Mouse (Mus musculus) cerebellum, postnatal 14 days (tissue): Measurements from ENCODE around the gene Kcnq1.

Experiments used
- DNase-seq, 2 experiments: peaks; one replicate each; pipeline ENCODE4 v3.0.0; 2021; ENCODE audit warnings: mixed read lengths in 2 of 2

The Kcnq1 gene

DNA sequence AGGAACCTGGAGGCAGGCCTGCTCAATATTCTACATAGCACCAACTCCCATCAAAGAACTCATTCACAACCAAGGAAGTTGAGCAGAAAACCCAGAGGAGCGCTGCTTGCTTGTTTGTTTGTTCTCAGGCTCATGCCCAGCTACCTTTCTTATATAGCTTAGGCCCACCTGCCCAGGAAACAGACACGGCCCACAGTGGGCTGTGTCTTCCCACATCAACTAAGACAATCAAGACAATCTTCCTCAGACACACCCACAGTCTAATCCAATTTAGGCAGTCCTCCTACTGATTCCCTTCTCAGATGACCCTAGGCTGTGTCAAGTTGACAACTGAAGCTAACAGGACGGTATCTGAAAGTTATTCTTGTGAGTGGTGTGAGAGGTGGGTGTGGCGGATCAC lies at the start of gene Kcnq1:
Kcnq1 (plus strand) TSS at position 301 of the 400 bp plus-strand sequence.
- DNase-seq = no peak

GRCm38 (mm10) chr7:143057023-143057422 lies 49.1 kb upstream of the Kcnq1 start:
- DNase-seq = peak in 1 of 2 experiments; percentile 20

DNA sequence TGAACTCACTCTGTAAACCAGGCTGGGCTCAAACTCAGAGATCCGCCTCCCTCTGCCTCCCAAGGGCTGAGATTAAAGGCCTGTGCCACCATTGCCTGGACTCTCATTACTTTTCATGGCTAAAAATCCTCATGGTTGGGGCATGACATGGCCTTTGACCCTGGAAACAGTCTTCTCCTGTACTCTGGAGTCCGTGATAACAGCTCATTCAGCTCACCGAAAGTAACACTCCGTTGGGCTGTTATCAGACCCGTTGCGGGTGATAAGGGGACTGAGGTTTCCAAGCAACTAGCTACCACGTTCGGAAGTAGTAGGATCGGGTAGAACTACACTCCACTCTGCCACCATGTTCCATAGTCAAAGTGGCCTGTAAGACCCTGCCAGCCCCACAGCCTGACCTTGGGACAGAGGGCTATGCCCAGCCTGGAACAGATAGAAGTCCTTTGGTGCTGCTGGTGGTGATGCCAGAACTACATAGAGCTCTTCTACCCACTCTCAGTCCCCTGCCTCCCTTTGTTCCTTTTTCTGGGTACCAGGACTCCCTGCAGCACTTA lies 48.4 kb upstream of the Kcnq1 start:
- peak in 1 of 2 experiments; percentile 23 for DNase-seq

- DNase-seq = peak in 1 of 2 experiments; percentile 28
Observed at GRCm38 (mm10) chr7:143058221-143058697, 47.9 kb upstream of the Kcnq1 start.

- DNase-seq = peak; percentile 72 to 82
Observed at GRCm38 (mm10) chr7:143059202-143059870, 46.8 kb upstream of the Kcnq1 start.

GRCm38 (mm10) chr7:143062704-143063103 lies 43.5 kb upstream of the Kcnq1 start:
- no peak for DNase-seq

DNA sequence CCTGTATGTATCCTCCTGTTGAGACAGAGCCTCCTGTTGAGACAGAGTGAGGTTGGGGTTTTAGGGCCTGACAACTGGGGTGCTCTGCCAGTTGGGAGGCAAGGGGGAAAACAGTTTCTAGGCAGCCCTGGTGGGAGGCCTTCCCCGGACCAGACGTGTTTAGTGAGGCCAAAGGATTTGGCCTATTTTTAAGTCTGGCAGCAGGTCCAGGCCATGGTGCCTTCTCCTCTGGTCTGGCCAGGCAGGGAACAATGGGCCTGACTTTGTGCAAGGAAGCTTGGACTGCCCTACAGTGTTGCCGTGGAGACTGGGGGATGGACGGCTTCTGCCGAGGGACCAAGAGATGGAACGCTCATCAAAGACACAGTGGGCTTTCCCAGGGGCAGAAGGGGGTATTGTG lies 41.9 kb upstream of the Kcnq1 start:
- peak in 1 of 2 experiments; percentile 35 for DNase-seq

DNA sequence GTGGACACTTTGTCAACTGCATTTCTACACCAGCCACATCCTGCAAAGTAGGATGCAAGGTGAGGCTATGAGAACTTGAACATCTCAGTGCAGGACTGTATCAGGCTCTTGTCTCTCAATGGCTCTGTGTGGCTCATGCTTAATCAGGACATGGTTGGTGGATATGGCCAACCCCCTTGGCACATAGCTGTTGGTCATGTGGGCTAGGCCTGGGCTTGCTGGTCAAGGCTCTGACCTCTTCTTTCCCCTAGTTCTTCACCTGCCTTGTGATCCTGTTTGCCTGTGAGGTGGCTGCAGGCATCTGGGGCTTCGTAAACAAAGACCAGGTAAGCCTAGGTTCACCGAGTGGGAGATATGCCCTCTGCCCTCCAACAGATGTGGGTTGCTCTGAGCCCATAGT lies 40.5 kb upstream of the Kcnq1 start:
- DNase-seq = no peak

- peak; percentile 35 to 53 for DNase-seq
Observed at GRCm38 (mm10) chr7:143067469-143067868, 38.7 kb upstream of the Kcnq1 start.

- peak; percentile 49 to 58 for DNase-seq
Observed at GRCm38 (mm10) chr7:143067897-143068296, 38.3 kb upstream of the Kcnq1 start.

DNA sequence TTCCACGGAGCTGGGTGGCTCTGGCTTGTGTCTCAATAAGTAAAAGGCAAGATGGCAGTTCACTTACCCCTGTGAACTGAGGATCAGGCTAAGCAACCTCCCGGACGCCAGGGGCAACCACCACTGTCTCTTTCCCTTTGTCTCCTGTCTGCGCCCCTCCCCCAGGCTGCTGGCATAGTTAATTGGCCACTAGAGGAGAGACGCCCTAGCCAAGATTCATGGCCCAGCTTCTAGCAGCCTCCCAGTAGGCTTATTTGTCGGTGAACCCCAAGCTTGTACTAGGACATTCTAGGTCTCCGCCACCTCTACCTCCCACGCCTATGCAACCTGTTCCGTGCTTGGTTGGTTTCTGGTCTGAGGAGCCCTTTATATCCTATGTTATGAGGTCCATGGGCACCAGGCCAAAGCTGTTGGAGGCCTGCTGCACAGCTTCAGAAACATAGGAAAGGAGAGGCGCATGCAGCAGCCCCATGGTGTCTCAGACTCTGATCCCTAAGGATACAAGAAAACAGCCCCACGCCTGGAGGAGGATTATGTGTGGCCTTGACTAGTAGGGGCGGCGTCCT lies 37.8 kb upstream of the Kcnq1 start:
- DNase-seq = peak; percentile 78 to 92

GRCm38 (mm10) chr7:143068882-143069591 lies 37.1 kb upstream of the Kcnq1 start, which contains the start of gene Tssc4:
TSS of gene Tssc4 (plus strand) at chr7:143069249.
- DNase-seq = peak; percentile 98 to 99

- peak; percentile 44 to 64 for DNase-seq
Observed at GRCm38 (mm10) chr7:143069751-143070400, 36.3 kb upstream of the Kcnq1 start.

- no peak for DNase-seq
Observed at GRCm38 (mm10) chr7:143070506-143071070, 35.6 kb upstream of the Kcnq1 start.

DNA sequence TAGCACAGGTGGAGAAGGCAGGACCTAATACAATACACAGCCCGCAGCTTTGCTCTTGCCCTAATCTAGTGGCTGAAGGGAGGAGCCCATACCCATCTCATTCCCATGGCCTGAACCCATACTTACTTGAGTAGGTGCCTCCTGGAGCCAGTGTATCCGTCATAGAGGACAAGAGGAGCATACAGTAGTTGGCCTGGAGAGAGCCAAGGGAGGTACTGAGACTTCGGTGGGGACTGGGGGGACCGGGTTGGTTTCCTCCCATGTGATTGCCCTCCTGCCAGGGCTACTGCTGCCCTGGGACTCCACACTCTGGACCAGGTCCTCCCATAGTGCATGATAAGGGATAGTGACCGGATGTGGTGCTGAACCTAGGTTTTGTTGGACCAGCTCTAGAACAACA lies 33.6 kb upstream of the Kcnq1 start:
- DNase-seq = no peak

GRCm38 (mm10) chr7:143073086-143073485 lies 33.1 kb upstream of the Kcnq1 start:
- peak; percentile 64 to 79 for DNase-seq

DNA sequence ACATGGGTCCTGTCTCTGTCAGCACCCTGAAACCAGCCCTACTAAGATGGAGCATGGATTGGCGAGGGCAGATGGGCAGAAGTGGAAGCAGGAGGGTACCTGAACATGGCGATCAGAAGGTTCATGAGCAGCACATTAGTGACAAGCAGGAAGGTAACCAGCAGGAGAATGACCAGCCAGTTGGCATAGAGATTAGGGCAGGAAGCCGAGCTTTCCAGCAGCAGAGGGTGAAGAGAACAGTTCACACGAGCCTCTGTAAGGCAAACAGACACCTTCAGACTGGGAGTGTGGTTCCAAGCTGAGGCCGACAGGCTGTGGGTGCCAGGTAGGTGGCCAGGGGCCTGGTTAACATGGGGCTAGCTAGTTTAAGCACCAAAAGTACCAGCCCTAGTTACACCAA lies 30.8 kb upstream of the Kcnq1 start:
- DNase-seq = peak in 1 of 2 experiments; percentile 53

GRCm38 (mm10) chr7:143077351-143077750 lies 28.8 kb upstream of the Kcnq1 start:
- no peak for DNase-seq

DNA sequence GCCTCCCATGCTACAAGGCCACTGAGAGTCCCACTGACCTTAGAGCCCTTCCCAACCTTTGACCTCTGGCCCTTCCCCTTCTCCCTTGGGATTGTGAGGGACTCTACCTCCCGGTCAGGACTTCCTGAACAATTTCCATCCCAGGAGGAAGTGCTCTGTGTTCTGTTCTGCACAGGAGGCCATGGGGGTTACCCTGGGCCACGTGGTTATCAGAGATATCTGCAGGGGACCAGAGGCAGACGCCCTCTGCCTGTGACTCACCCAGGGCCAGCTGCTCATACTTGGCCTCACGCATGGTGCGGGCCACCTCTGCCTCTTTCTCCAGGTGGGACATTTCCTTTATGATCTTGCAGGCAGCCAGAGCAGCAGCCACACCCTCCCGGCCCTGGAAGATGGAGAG lies 24.1 kb upstream of the Kcnq1 start:
- DNase-seq = peak in 1 of 2 experiments; percentile 1

DNA sequence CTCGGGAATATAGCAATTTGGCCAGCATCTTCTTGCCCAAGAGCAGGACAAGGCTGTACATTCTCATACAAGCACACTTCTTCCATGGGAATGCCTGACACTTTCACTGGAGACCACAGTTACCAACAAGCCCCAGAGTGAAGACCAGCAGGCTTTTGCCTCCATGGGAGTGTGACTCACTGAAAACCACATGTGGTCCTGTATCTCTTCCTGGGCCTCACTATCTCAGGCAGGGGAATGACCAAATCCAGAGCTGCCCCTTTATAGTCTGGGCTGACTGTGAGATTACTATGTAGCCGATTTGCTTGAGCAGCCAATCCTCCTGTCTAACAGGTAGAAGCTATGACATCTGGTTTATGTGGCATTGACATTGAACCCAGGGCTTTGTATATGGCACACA lies 22.5 kb upstream of the Kcnq1 start:
- DNase-seq = no peak

GRCm38 (mm10) chr7:143086366-143086765 lies 19.8 kb upstream of the Kcnq1 start:
- peak; percentile 81 to 89 for DNase-seq

GRCm38 (mm10) chr7:143087070-143087579 lies 19.0 kb upstream of the Kcnq1 start:
- peak in 1 of 2 experiments; percentile 62 for DNase-seq
